Mouse (Mus musculus) myocyte (in vitro differentiated cells): ENCODE results near the gene Hoxb4. TPM values are rescaled to one million over a fixed set of nuclear protein-coding genes. Genes with fewer than 3 reads are reported as not detected.

Source experiments
- H3K27me3 ChIP-seq: one replicate; pipeline ENCODE4 v1.6.1; 2011; ENCODE audit not compliant: control insufficient read depth, insufficient read depth, insufficient read length
- H3K36me3 ChIP-seq: one replicate; pipeline ENCODE4 v1.6.1; 2011; ENCODE audit not compliant: control insufficient read depth, insufficient read depth
- H3K4me2 ChIP-seq: one replicate; pipeline ENCODE4 v1.6.1; 2011; ENCODE audit warnings: low read depth, control low read depth
- H3K4me3 ChIP-seq: one replicate; pipeline ENCODE4 v1.5.1; 2011; ENCODE audit warnings: mild to moderate bottlenecking, control low read depth, moderate library complexity
- H3K79me2 ChIP-seq: one replicate; pipeline ENCODE4 v1.6.1; 2011; ENCODE audit not compliant: control insufficient read depth, insufficient read depth
- H3ac ChIP-seq: one replicate; pipeline ENCODE4 v1.6.1; 2011; ENCODE audit not compliant: control insufficient read depth, insufficient read length
- CEBPB ChIP-seq: IDR thresholded peaks from 2 replicates; pipeline ENCODE4 v1.6.1; 2011; ENCODE audit warnings: mild to moderate bottlenecking, moderate library complexity; ENCODE audit not compliant: poor library complexity, insufficient read depth, severe bottlenecking
- E2F4 ChIP-seq: IDR thresholded peaks from one replicate; pipeline ENCODE4 v1.6.1; 2011; ENCODE audit warnings: mild to moderate bottlenecking, control low read depth, moderate library complexity; ENCODE audit not compliant: insufficient read depth
- MAX ChIP-seq: IDR thresholded peaks from one replicate; pipeline ENCODE4 v1.6.1; 2011; ENCODE audit warnings: low read depth, mild to moderate bottlenecking, control low read depth
- MYOD1 ChIP-seq, 3 experiments: IDR thresholded peaks; one replicate each; pipeline ENCODE4 v1.6.1; 2011; ENCODE audit warnings: control low read depth in 2 of 3, low read depth in 2 of 3, mild to moderate bottlenecking in 2 of 3, moderate library complexity in 1 of 3; ENCODE audit not compliant: insufficient read length in 2 of 3, control insufficient read depth in 1 of 3
- MYOG ChIP-seq, 3 experiments: IDR thresholded peaks; one replicate each; pipeline ENCODE4 v1.6.1; 2011; ENCODE audit warnings: control low read depth in 2 of 3, low read depth in 2 of 3, mild to moderate bottlenecking in 2 of 3; ENCODE audit not compliant: insufficient read length in 2 of 3, control insufficient read depth in 1 of 3, insufficient read depth in 1 of 3
- POLR2A ChIP-seq: IDR thresholded peaks from one replicate; pipeline ENCODE4 v1.6.1; 2011; ENCODE audit warnings: low read depth, mild to moderate bottlenecking, control low read depth, moderate library complexity; ENCODE audit not compliant: insufficient read length
- POLR2AphosphoS2 ChIP-seq: IDR thresholded peaks from one replicate; pipeline ENCODE4 v1.6.1; 2011; ENCODE audit warnings: low read depth, control low read depth; ENCODE audit not compliant: insufficient read length
- REST ChIP-seq: IDR thresholded peaks from one replicate; pipeline ENCODE4 v1.6.1; 2011; ENCODE audit warnings: mild to moderate bottlenecking, control low read depth, moderate library complexity; ENCODE audit not compliant: insufficient read depth, insufficient read length
- SRF ChIP-seq: IDR thresholded peaks from one replicate; pipeline ENCODE4 v1.6.1; 2011; ENCODE audit warnings: low read depth; ENCODE audit not compliant: control insufficient read depth, insufficient read length
- TCF12 ChIP-seq: IDR thresholded peaks from one replicate; pipeline ENCODE4 v1.6.1; 2011; ENCODE audit warnings: mild to moderate bottlenecking, control low read depth; ENCODE audit not compliant: poor library complexity, insufficient read depth, severe bottlenecking
- TCF3 ChIP-seq: IDR thresholded peaks from one replicate; pipeline ENCODE4 v1.6.1; 2011; ENCODE audit warnings: low read depth, control low read depth; ENCODE audit not compliant: insufficient read length
- USF1 ChIP-seq: IDR thresholded peaks from one replicate; pipeline ENCODE4 v1.6.1; 2011; ENCODE audit warnings: low read depth, mild to moderate bottlenecking, control low read depth, moderate library complexity
- polyA plus RNA-seq: library from polyadenylated mRNA; unstranded; fragments of >200 nt; fragmentation: generic; extraction: Trizol; gene quantifications from one replicate; pipeline ENCODE4 v1.2.1, GENCODE M21; 2012; ENCODE audit warnings: missing spikeins

Gene Hoxb4
- polyA plus RNA-seq, 1 experiment, result not detected

GRCm38 (mm10) chr11:96311520-96312417 lies 6.3 kb upstream of the Hoxb4 start:
- Histone ChIP-seq H3K79me2 (no peaks in the 10 kb centered on the region), H3ac (no peak overlapping the region), H3K27me3 (peaks cover 58% of the 10 kb centered on the region), H3K4me2 (peak overlapping the region; percentile 87), H3K4me3 (peak overlapping the region; percentile 4), H3K36me3 (no peaks in the 10 kb centered on the region)
- no peak for TF ChIP-seq POLR2AphosphoS2
- TF ChIP-seq TCF3, result no peak
- no peak for TF ChIP-seq REST
- TF ChIP-seq POLR2A, result no peak
- TF ChIP-seq MYOG (IDR thresholded peaks at IDR 0.05; ENCODE audit: control insufficient read depth in 1 of 3, insufficient read depth in 1 of 3, insufficient read length in 2 of 3, low read depth in 2 of 3), result no peak
- TF ChIP-seq MAX, result no peak
- no peak for TF ChIP-seq TCF12
- no peak for TF ChIP-seq SRF
- TF ChIP-seq MYOD1 (IDR thresholded peaks at IDR 0.05; ENCODE audit: control insufficient read depth in 1 of 3, insufficient read length in 2 of 3, low read depth in 2 of 3), result no peak

- Histone ChIP-seq H3K4me3 (no peak overlapping the region), H3K4me2 (no peak overlapping the region), H3K79me2 (no peaks in the 10 kb centered on the region), H3K27me3 (peaks cover 63% of the 10 kb centered on the region), H3K36me3 (no peaks in the 10 kb centered on the region), H3ac (no peak overlapping the region)
- TF ChIP-seq REST (no peak), MAX (no peak), MYOG (IDR thresholded peaks at IDR 0.05; ENCODE audit: control insufficient read depth in 1 of 3, insufficient read depth in 1 of 3, insufficient read length in 2 of 3, low read depth in 2 of 3) (no peak), USF1 (no peak), MYOD1 (IDR thresholded peaks at IDR 0.05; ENCODE audit: control insufficient read depth in 1 of 3, insufficient read length in 2 of 3, low read depth in 2 of 3) (no peak), TCF3 (no peak), TCF12 (no peak), SRF (no peak), CEBPB (no peak), POLR2AphosphoS2 (no peak), E2F4 (no peak), POLR2A (no peak)
Observed at GRCm38 (mm10) chr11:96313134-96313533, 4.9 kb upstream of the Hoxb4 start.

GRCm38 (mm10) chr11:96313806-96314428 lies 4.2 kb upstream of the Hoxb4 start:
- Histone ChIP-seq H3K36me3 (no peaks in the 10 kb centered on the region), H3K27me3 (peaks cover 65% of the 10 kb centered on the region), H3ac (no peak overlapping the region), H3K4me3 (no peak overlapping the region), H3K4me2 (no peak overlapping the region), H3K79me2 (no peaks in the 10 kb centered on the region)
- TF ChIP-seq TCF12 (no peak), E2F4 (no peak), POLR2AphosphoS2 (no peak), MAX (no peak), REST (no peak), CEBPB (no peak), SRF (no peak), POLR2A (no peak), USF1 (no peak), MYOG (IDR thresholded peaks at IDR 0.05; ENCODE audit: control insufficient read depth in 1 of 3, insufficient read depth in 1 of 3, insufficient read length in 2 of 3, low read depth in 2 of 3) (no peak), TCF3 (no peak), MYOD1 (IDR thresholded peaks at IDR 0.05; ENCODE audit: control insufficient read depth in 1 of 3, insufficient read length in 2 of 3, low read depth in 2 of 3) (no peak)

GRCm38 (mm10) chr11:96314671-96315343 lies 3.3 kb upstream of the Hoxb4 start:
- H3K4me2 ChIP-seq, result no peak overlapping the region
- H3K79me2 ChIP-seq, result no peaks in the 10 kb centered on the region
- H3K27me3 ChIP-seq, result peaks cover 68% of the 10 kb centered on the region
- H3K4me3 ChIP-seq, result no peak overlapping the region
- TF ChIP-seq SRF, result no peak
- TF ChIP-seq USF1, result no peak
- no peak for TF ChIP-seq POLR2AphosphoS2
- TF ChIP-seq TCF12, result no peak
- no peak for TF ChIP-seq MYOD1 (IDR thresholded peaks at IDR 0.05; ENCODE audit: control insufficient read depth in 1 of 3, insufficient read length in 2 of 3, low read depth in 2 of 3)
- TF ChIP-seq MAX, result no peak
- TF ChIP-seq REST, result no peak
- no peak for TF ChIP-seq CEBPB
- TF ChIP-seq MYOG (IDR thresholded peaks at IDR 0.05; ENCODE audit: control insufficient read depth in 1 of 3, insufficient read depth in 1 of 3, insufficient read length in 2 of 3, low read depth in 2 of 3), result no peak
- TF ChIP-seq POLR2A, result no peak
- TF ChIP-seq E2F4, result no peak
- no peak for TF ChIP-seq TCF3
- no peaks in the 10 kb centered on the region for H3K36me3 ChIP-seq
- H3ac ChIP-seq, result no peak overlapping the region
